Mouse (Mus musculus) bone marrow macrophage, adult 2 months (primary cell): Measurements from ENCODE around the gene Ssx2ip.

Source experiments
- CTCF ChIP-seq: IDR thresholded peaks from 2 replicates; pipeline ENCODE4 v1.5.1; 2012; ENCODE audit warnings: low read depth, mild to moderate bottlenecking, low read length, moderate library complexity
- POLR2A ChIP-seq: IDR thresholded peaks from 2 replicates; pipeline ENCODE4 v1.6.1; 2012; ENCODE audit warnings: mild to moderate bottlenecking, low read depth, low read length, borderline replicate concordance

DNA sequence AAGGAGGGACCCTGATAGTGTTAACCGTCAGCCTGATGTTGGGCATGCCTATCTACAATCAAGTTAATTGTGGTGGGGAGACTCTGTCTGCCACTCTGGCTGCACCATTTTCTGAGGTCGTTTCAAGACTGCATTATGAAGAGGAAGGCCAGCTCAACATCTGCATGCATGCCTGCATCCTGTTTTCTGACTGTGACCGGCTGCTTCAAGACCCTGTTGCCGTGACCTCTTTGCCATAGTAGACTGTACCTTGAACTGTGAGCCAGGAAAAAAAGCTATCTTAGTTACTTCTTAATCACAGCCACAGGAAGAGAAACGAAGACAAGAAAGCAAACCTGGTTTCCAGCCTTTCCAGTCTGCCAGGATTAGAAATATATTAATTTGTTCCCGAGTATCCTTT, 44.5 kb downstream of the Ssx2ip start:
- no peak for TF ChIP-seq CTCF
- no peak for TF ChIP-seq POLR2A
